Mouse (Mus musculus) hindbrain, embryonic 13.5 days (tissue): Measurements from ENCODE around the gene Pias3. TPM values are rescaled to one million over a fixed set of nuclear protein-coding genes. Genes with fewer than 3 reads are reported as not detected.

Source experiments
- ATAC-seq: fragments of 200-750 bp; cut with Nextera tagmentation; 2 replicates; pipeline ENCODE4 v1.8.0; 2017; ENCODE audit warnings: moderate TSS enrichment; ENCODE audit not compliant: low FRiP score
- H3K27ac ChIP-seq: fragments of 300-500 bp; sonication (generic); 2 replicates; pipeline ENCODE4 v1.5.1; 2015; ENCODE audit warnings: inconsistent platforms, mild to moderate bottlenecking, moderate library complexity
- H3K27me3 ChIP-seq: fragments of 300-500 bp; sonication (generic); 2 replicates; pipeline ENCODE4 v1.6.1; 2015; ENCODE audit warnings: mild to moderate bottlenecking, inconsistent platforms
- H3K36me3 ChIP-seq: fragments of 300-500 bp; sonication (generic); 2 replicates; pipeline ENCODE4 v1.6.1; 2015; ENCODE audit warnings: mild to moderate bottlenecking, inconsistent platforms
- H3K4me1 ChIP-seq: fragments of 300-500 bp; sonication (generic); replicated peaks from 2 replicates; pipeline ENCODE4 v1.6.1; 2015; ENCODE audit warnings: inconsistent platforms
- H3K4me2 ChIP-seq: fragments of 300-500 bp; sonication (generic); 2 replicates; pipeline ENCODE4 v1.6.1; 2015; ENCODE audit warnings: inconsistent platforms, mild to moderate bottlenecking, moderate library complexity
- H3K4me3 ChIP-seq: fragments of 300-500 bp; sonication (generic); 2 replicates; pipeline ENCODE4 v1.5.1; 2015; ENCODE audit warnings: mild to moderate bottlenecking, inconsistent platforms
- H3K9ac ChIP-seq: fragments of 300-500 bp; sonication (generic); 2 replicates; pipeline ENCODE4 v1.6.1; 2015; ENCODE audit warnings: mild to moderate bottlenecking, inconsistent platforms
- H3K9me3 ChIP-seq: fragments of 300-500 bp; sonication (generic); 2 replicates; pipeline ENCODE4 v1.6.1; 2016; ENCODE audit warnings: inconsistent platforms
- WGBS: fragments of 180-500 bp; shearing (Covaris S2); methylation state at CpG from one replicate; pipeline ENCODE4 v1.1.7; 2015; 5-methylcytosine and 5-hydroxymethylcytosine counted together
- polyA plus RNA-seq: library from polyadenylated mRNA; unstranded; fragments of >200 nt; fragmentation: Nextera tagmentation; extraction: Ambion mirVana; gene quantifications from 2 replicates; pipeline ENCODE4 v1.2.1, GENCODE M21; 2015

The Pias3 gene
- polyA plus RNA-seq, 1 experiment from 2014 or later, result 33.8 TPM

DNA sequence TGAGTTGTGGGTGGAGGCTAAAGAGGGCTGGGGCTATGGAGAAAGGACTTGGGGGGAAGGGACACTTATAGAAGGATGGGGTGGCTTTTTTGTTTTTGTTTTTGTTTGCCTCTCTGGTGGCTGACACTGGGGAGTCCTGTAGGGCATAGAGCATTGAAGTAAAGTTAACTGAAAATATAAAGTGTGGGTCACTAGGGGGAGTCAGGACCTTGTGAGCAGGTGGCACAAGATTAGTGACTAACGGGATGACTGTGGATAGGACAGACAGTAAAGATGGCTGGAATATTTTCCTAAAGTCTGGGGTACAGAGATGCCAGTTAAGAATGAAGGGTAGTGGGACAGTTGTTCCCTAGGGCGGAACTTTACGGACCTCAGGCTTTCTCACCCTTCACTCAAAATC is 5.9 kb upstream of the Pias3 start:
- no peak overlapping the region for H3K4me2 ChIP-seq
- H3K4me3 ChIP-seq, result no peak overlapping the region
- no peaks in the 10 kb centered on the region for H3K9me3 ChIP-seq
- no peak overlapping the region for H3K27ac ChIP-seq
- no peak for ATAC-seq
- 0 out of 2 replicates have a peak, but pooled peaks cover 3% of the 10 kb centered on the region for H3K4me1 ChIP-seq
- WGBS, result 55% methylated on average over 3 of the region's 3 CpGs
- peaks cover 4% of the 10 kb centered on the region; the same call in 1 of the 2 replicates for H3K27me3 ChIP-seq
- H3K9ac ChIP-seq, result no peak overlapping the region
- no peaks in the 10 kb centered on the region for H3K36me3 ChIP-seq

DNA sequence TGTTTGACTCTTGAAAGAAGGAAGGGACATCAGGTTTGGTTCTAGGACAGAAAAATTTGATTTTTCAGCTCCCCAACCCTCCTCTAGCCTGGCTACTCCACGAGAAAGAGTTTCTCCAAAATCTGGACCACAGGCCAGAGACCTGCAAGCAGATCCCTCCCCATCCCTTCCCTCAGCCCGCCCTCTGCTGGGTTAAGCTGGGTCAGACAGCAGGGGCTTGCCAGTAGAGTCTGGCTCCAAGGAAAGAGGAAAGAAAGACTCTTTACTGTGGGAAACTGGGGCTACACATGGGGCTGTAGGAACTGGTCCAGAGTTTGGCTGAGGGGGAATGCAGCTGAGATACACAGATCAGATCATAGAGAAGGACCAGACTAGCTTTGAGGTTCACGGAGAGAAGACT is 3.7 kb upstream of the Pias3 start:
- H3K27me3 ChIP-seq, result no peaks in the 10 kb centered on the region
- H3K9ac ChIP-seq, result no peak overlapping the region
- no peak for ATAC-seq
- H3K4me2 ChIP-seq, result no peak overlapping the region
- no peak overlapping the region for H3K27ac ChIP-seq
- 19% methylated on average over 3 of the region's 3 CpGs for WGBS
- H3K36me3 ChIP-seq, result no peaks in the 10 kb centered on the region
- H3K4me3 ChIP-seq, result no peak overlapping the region
- no peaks in the 10 kb centered on the region for H3K9me3 ChIP-seq
- H3K4me1 ChIP-seq, result peaks cover 12% of the 10 kb centered on the region

DNA sequence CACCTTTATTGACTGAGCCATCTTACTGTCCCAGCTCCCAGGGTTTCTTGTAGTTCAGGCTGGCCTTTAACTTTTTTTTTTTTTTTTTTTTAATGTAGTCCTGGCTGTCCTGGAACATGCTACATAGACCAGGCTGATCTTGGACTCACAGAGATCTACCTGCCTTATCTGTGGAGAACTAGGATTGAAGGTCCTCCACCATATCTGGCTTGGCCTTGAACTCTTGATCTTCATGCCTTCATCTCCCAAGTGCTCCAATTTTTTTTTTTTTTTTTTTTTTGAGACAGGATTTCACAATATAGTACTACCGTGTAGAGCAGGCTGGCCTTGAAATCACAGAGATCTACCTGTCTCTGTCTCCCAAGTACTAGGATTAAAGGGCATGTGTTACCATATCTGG is 2.6 kb upstream of the Pias3 start:
- no peak for ATAC-seq
- Histone ChIP-seq H3K9ac (no peak overlapping the region), H3K27ac (no peak overlapping the region), H3K4me1 (peaks cover 20% of the 10 kb centered on the region), H3K36me3 (no peaks in the 10 kb centered on the region), H3K9me3 (no peaks in the 10 kb centered on the region), H3K27me3 (no peaks in the 10 kb centered on the region), H3K4me2 (no peak overlapping the region), H3K4me3 (no peak overlapping the region)
- 89% methylated on average over 1 of the region's 1 CpGs for WGBS

DNA sequence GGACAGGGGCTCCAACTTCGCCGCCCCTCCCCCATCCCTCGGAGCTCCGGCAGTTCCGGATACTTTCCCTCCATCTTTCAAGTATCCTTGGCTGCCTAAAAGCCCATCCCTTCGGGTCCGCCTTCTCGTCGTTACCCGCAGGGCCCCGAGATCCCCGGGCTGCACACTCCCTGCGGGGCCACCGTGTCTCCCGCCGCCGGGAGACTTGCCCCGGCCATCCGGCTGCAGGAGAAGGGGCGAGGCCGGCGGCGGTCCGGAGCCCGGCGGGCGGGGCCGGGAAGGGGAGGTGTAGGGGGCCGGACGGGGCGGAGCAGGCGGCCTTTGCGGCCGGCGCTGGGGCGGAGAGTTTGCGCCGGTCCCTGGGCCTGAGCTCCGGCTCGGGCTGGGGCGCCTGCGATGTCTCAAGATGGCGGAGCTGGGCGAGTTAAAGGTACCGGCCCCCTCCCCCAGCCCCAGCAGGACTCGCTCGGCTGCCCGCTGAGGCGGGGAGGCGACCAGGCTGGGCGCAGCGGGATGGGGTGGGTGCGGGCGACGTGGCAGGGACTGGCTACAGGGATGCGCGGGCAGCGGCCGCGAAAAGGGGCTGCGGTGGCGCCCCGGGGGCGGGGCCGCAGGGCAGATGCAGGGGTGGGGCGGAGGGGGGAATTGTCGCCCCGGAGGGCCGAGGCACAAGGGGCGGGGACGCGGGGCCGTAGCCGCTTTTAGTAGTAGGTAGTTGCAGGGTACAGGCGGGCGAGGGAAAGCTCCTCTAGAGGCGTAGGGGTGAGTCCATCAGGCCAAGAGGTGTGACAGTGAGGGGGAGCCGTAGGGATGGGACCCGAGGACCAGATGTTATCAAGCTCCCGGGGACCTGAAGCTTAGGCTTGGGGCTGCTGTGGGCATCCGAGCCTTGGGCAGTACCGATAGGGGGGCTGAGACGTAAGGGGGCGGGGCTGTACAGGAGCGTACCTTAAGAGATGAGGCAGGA is 865 bp downstream of the Pias3 start:
- Histone ChIP-seq H3K27ac (peak overlapping the region; percentile 92), H3K9me3 (no peaks in the 10 kb centered on the region), H3K9ac (peak overlapping the region; percentile 83), H3K27me3 (no peaks in the 10 kb centered on the region), H3K4me3 (peak overlapping the region; percentile 76), H3K36me3 (peaks cover 24% of the 10 kb centered on the region), H3K4me1 (peaks cover 16% of the 10 kb centered on the region), H3K4me2 (peak overlapping the region; percentile 77)
- WGBS, result under 1% methylated on average over 85 of the region's 85 CpGs
- peak; percentile 93 for ATAC-seq

DNA sequence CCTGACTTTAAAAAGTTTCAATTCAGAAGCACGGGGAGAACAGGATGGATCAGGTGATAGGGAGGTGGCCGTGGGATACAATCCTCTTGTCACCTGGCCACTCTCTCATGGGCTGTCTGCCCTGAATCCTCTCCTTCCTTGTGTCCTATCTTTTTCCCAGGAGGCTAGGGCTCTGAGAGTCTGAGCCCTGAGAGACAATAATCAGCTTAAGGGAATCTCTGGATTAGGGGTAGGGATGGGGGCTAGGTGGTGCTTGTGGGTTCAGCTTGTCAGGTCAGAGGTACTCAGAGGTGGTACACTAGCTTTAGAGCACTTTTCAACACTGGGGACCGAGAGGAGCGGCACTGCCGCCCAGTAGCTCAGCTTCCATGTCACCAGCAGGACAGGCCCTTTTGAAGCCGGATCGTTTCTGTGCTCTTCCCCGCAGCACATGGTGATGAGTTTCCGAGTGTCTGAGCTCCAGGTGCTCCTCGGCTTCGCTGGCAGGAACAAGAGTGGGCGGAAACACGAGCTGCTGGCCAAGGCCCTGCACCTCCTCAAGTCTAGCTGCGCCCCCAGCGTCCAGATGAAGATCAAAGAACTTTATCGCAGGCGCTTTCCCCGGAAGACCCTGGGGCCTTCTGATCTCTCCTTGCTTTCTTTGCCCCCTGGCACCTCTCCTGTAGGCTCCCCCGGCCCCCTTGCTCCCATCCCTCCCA is 3.0 kb downstream of the Pias3 start:
- H3K36me3 ChIP-seq, result peaks cover 40% of the 10 kb centered on the region

DNA sequence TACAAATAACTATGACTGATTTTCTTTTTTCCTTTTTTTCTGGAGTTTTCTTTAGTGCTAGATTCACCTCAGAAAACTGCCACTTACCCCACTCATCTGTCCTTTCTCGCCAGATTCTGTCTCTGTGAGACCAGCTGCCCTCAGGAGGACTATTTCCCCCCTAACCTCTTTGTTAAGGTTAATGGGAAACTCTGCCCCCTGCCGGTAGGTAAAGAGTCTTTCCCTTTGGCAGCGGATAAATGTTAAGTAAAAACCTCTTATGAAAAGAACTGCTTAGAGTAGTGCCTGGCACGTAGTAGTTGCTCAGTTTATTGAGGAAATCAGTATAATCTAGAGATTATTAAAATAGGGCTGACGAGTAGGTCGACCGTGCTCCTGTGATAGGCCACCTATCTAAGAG is 4.2 kb downstream of the Pias3 start:
- 59% methylated on average over 7 of the region's 7 CpGs for WGBS
- H3K9me3 ChIP-seq, result no peaks in the 10 kb centered on the region
- H3K4me1 ChIP-seq, result peaks cover 16% of the 10 kb centered on the region
- peaks cover 51% of the 10 kb centered on the region for H3K36me3 ChIP-seq
- no peak overlapping the region for H3K9ac ChIP-seq
- H3K27me3 ChIP-seq, result no peaks in the 10 kb centered on the region
- no peak overlapping the region for H3K4me2 ChIP-seq
- no peak overlapping the region for H3K27ac ChIP-seq
- no peak for ATAC-seq
- no peak overlapping the region for H3K4me3 ChIP-seq

More for the DNA sequence above, 3.0 kb downstream of the Pias3 start:
- H3K27ac ChIP-seq, result no peak overlapping the region
- H3K4me3 ChIP-seq, result no peak overlapping the region
- H3K27me3 ChIP-seq, result no peaks in the 10 kb centered on the region
- H3K4me1 ChIP-seq, result peaks cover 16% of the 10 kb centered on the region
- no peak overlapping the region for H3K4me2 ChIP-seq
- WGBS, result 58% methylated on average over 19 of the region's 19 CpGs
- no peak overlapping the region for H3K9ac ChIP-seq
- no peak for ATAC-seq
- no peaks in the 10 kb centered on the region for H3K9me3 ChIP-seq

DNA sequence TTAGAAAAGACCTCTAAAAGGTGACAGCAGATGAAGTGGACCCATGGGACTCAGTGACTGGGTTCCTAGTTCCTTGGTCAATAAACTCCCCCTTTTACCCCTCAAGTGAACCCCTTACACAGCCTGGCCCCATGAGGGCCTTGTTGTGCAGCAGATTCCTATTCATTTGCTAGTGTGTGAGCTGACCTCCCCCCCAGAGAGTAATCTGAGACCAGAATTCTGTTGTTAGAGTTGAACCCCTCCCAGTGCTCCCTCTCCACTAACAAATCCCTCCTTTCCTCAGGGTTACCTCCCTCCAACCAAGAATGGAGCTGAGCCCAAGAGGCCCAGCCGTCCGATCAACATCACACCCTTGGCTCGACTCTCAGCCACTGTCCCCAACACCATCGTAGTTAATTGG is 4.8 kb downstream of the Pias3 start:
- Histone ChIP-seq H3K4me3 (no peak overlapping the region), H3K4me1 (peaks cover 13% of the 10 kb centered on the region), H3K27ac (no peak overlapping the region), H3K4me2 (no peak overlapping the region), H3K9ac (no peak overlapping the region; the same call in 1 of the 2 replicates), H3K36me3 (peaks cover 56% of the 10 kb centered on the region), H3K9me3 (no peaks in the 10 kb centered on the region), H3K27me3 (no peaks in the 10 kb centered on the region)
- WGBS, result 88% methylated on average over 4 of the region's 4 CpGs
- no peak for ATAC-seq

DNA sequence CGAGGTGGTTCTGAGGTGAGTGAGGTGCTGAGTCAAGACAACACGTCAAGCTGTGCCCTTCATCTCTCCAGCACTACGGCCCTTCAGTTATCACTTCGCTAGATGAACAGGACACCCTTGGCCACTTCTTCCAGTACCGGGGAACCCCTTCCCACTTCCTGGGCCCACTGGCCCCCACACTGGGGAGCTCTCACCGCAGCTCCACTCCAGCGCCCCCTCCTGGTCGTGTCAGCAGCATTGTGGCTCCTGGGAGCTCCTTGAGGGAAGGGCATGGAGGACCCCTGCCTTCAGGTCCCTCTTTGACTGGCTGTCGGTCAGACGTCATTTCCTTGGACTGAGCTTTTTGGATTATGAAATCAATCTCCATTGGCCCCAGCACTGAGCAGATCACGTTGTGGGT is 8.6 kb downstream of the Pias3 start:
- Histone ChIP-seq H3K4me2 (no peak overlapping the region), H3K9me3 (no peaks in the 10 kb centered on the region), H3K4me1 (peaks cover 7% of the 10 kb centered on the region; the same call in 1 of the 2 replicates), H3K36me3 (peaks cover 56% of the 10 kb centered on the region), H3K9ac (no peak overlapping the region), H3K27ac (no peak overlapping the region), H3K27me3 (peaks cover 12% of the 10 kb centered on the region; the same call in 1 of the 2 replicates), H3K4me3 (no peak overlapping the region)
- no peak for ATAC-seq
- 62% methylated on average over 11 of the region's 11 CpGs for WGBS

DNA sequence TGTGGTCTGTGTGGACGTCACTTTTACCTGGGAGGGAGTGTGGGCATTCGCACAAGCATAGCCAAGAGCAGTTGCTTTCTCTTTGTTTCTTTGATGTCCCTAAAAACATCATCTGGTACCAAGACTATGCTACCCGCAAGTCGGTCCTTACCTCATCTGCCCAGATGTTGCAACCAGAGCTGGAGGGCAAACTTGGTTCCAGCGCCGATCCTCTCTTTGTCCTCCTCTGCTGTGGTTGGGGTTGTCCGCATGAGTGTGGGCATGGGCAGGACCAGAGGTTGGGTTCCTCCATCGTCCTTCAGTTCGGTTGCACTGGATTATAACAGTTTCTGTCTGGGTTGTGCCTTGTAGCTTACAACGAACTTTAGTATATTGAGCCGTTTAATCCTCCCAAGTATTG is 10.0 kb downstream of the Pias3 start:
- ATAC-seq, result no peak
- no peak overlapping the region for H3K4me3 ChIP-seq
- no peak overlapping the region for H3K27ac ChIP-seq
- 92% methylated on average over 11 of the region's 11 CpGs for WGBS
- H3K9me3 ChIP-seq, result no peaks in the 10 kb centered on the region
- no peak overlapping the region for H3K9ac ChIP-seq
- H3K36me3 ChIP-seq, result peaks cover 58% of the 10 kb centered on the region
- peaks cover 12% of the 10 kb centered on the region; the same call in 1 of the 2 replicates for H3K27me3 ChIP-seq
- peaks cover 7% of the 10 kb centered on the region; the same call in 1 of the 2 replicates for H3K4me1 ChIP-seq
- H3K4me2 ChIP-seq, result no peak overlapping the region

DNA sequence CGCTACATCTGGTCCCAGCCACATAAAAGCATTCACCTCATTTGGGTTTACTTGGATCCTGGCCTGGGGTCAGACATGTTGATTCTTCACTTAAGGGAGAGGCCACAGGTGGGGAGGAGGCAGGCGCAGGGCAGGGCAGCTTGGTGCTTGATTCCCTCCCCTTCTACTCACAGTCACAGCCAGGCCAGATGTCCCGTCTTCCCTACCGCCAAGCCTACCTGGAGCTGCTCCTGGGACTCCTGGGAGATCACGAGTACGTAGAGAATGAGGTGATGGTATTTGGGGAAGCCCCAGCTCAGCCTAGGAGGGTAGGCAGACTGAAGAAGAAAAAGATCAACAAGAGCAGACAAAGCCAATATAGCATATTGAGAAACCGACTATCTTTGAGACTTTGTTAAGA is 10.8 kb downstream of the Pias3 start:
- Histone ChIP-seq H3K4me1 (peaks cover 7% of the 10 kb centered on the region; the same call in 1 of the 2 replicates), H3K4me3 (no peak overlapping the region), H3K4me2 (no peak overlapping the region), H3K27me3 (peaks cover 12% of the 10 kb centered on the region; the same call in 1 of the 2 replicates), H3K36me3 (peaks cover 58% of the 10 kb centered on the region), H3K27ac (no peak overlapping the region), H3K9me3 (no peaks in the 10 kb centered on the region), H3K9ac (no peak overlapping the region)
- WGBS, result 80% methylated on average over 7 of the region's 7 CpGs
- no peak for ATAC-seq

DNA sequence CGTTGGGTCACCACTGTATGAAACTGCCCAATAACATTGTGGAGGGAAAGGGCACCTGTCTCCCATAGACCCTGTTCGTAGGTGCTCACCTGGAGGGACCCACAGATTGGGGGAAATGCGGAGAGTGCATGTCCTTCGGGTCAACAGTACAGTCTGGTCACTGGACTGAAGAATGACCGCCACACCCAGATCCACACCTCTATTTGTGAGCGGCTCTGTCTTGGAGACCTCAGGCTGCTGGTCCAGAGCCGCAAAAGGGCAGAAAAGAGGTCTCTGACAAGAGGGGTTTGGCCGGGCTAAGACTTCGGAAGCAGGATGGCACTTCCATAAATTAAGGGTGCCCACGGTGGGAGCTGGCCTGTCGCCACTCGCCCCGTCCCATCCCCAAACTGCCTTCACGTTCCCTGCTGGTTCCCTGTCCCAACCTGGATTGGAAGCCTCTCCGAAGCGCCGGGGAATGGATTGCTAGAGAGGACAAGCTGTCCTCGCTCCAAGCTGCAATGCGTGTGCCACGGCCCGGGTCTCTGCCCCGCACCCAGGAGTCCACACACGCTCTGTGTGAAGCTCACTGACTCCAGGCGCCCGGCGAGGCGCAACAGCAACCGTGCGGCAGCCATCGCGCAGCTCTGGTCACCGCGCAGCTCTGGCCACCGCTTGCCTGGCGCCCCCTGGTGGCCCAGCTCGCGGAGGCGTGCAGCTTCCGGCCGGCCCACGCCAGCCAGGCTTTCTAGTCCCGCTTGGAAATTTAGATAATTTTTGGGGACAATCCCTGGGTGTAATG is 11.9 kb downstream of the Pias3 start, which contains the start of gene Nudt17:
Nudt17 (minus strand) TSS at position 660 of the 781 bp plus-strand sequence.
- no peaks in the 10 kb centered on the region for H3K9me3 ChIP-seq
- WGBS, result 5% methylated on average over 42 of the region's 42 CpGs
- peaks cover 62% of the 10 kb centered on the region for H3K36me3 ChIP-seq
- peak within 1 kb of the TSS; percentile 90 for H3K4me2 ChIP-seq
- peaks cover 12% of the 10 kb centered on the region; the same call in 1 of the 2 replicates for H3K27me3 ChIP-seq
- peak within 1 kb of the TSS; percentile 50 for H3K4me3 ChIP-seq
- no peak within 1 kb of the TSS for H3K27ac ChIP-seq
- peak; percentile 86 for ATAC-seq
- H3K9ac ChIP-seq, result peak within 1 kb of the TSS; percentile 82
- H3K4me1 ChIP-seq, result peaks cover 7% of the 10 kb centered on the region; the same call in 1 of the 2 replicates
